In the genomic region with DNA sequence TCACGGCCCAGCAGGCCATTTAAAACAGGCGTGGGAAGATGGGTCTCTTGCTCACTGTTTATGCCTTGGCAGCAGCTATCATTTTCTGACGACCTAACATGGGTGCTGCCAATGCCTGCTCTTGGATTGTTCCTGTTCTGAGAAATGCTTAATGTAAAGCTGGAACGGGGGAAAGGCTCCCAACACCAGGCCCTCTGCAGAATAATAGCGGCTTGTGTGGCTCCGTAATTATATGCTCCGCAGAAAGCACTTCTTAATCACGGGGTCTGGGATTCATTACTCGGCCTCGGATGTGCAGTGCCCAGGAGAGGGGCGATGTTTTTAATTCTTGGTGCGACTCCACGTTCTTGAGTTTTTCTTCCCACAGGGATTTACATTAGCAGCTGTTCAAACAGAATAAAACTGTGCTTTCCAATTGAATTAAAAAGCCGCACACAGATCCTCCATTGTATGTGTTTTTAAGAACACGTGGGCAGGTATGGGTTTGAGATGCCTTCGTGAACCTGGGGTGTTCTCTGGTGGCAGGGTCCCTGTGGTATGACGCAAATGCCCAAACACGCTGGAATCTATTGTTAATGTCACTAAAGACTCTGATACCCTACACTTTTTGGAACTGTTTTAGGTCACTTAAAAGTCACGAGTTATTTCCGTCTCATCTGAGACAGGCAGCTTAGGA, we compare ENCODE assay signal across 10 mouse cellular contexts.
DNase-seq lines count a peak whose midpoint lies in the region; ATAC-seq and TF ChIP-seq lines count a peak whose summit lies in the region.
"Had no signal": no experiment of that assay in that cellular context is flagged by ENCODE, and none has a peak within 500 bp of the region (broad histone marks: within the 10 kb centered on the region; RNA-seq: fewer than 3 reads in every experiment).

No protein-coding gene starts in this region.

- H3K4me3 ChIP-seq in heart, embryonic 13.5 days = no peak overlapping the region
- no peak overlapping the region for H3K4me3 ChIP-seq in embryonic facial prominence, embryonic 10.5 days
- no peak overlapping the region for H3K4me3 ChIP-seq in forebrain, postnatal 0 days (ENCODE audit: low read depth, low read length)
- H3K4me3 ChIP-seq in midbrain, embryonic 11.5 days (ENCODE audit: low read depth, low read length) = no peak overlapping the region

- H3K4me2 ChIP-seq in heart, embryonic 13.5 days = no peak overlapping the region
- no peak overlapping the region for H3K4me2 ChIP-seq in forebrain, postnatal 0 days (ENCODE audit: low read depth)
- no peak overlapping the region for H3K4me2 ChIP-seq in midbrain, embryonic 11.5 days

- ATAC-seq in heart, embryonic 13.5 days (ENCODE audit: extremely low read depth, insufficient number of reproducible peaks, low FRiP score, low TSS enrichment) = no peak
- peak; percentile 45 for ATAC-seq in forebrain, postnatal 0 days
- peak; percentile 73 for ATAC-seq in midbrain, embryonic 11.5 days (ENCODE audit: low FRiP score)

- no peak for TF ChIP-seq CTCF in forebrain, postnatal 0 days (IDR thresholded peaks at IDR 0.05; ENCODE audit: low read depth)

- H3K36me3 ChIP-seq in heart, embryonic 13.5 days = peaks cover 40% of the 10 kb centered on the region
- H3K36me3 ChIP-seq in embryonic facial prominence, embryonic 10.5 days (replicated peaks) = peaks cover 55% of the 10 kb centered on the region
- H3K36me3 ChIP-seq in forebrain, postnatal 0 days (ENCODE audit: insufficient read depth) = peaks cover 4% of the 10 kb centered on the region; the same call in 1 of the 2 replicates
- H3K36me3 ChIP-seq in midbrain, embryonic 11.5 days (ENCODE audit: control insufficient read depth, insufficient read depth, low read length) = no peaks in the 10 kb centered on the region

- H3K9me3 ChIP-seq in heart, embryonic 13.5 days = no peaks in the 10 kb centered on the region
- H3K9me3 ChIP-seq in embryonic facial prominence, embryonic 10.5 days = no peaks in the 10 kb centered on the region
- no peaks in the 10 kb centered on the region for H3K9me3 ChIP-seq in forebrain, postnatal 0 days (ENCODE audit: low read length)
- H3K9me3 ChIP-seq in midbrain, embryonic 11.5 days (ENCODE audit: control insufficient read depth, low read length) = no peaks in the 10 kb centered on the region

- H3K9ac ChIP-seq in heart, embryonic 13.5 days = no peak overlapping the region
- H3K9ac ChIP-seq in forebrain, postnatal 0 days = peak overlapping the region; percentile 2; the same call in 1 of the 2 replicates
- no peak overlapping the region for H3K9ac ChIP-seq in midbrain, embryonic 11.5 days (ENCODE audit: low read length)
- H3K9ac ChIP-seq: liver, embryonic 14.5 days had no signal

- peaks cover 66% of the 10 kb centered on the region for H3K4me1 ChIP-seq in heart, embryonic 13.5 days
- H3K4me1 ChIP-seq in embryonic facial prominence, embryonic 10.5 days = peaks cover 77% of the 10 kb centered on the region
- H3K4me1 ChIP-seq in forebrain, postnatal 0 days (ENCODE audit: insufficient read depth) = peaks cover 11% of the 10 kb centered on the region; the same call in 1 of the 2 replicates
- no peaks in the 10 kb centered on the region; the same call in 1 of the 2 replicates for H3K4me1 ChIP-seq in midbrain, embryonic 11.5 days (ENCODE audit: control insufficient read depth, insufficient read depth, low read length)

- WGBS in heart, embryonic 13.5 days = 77% methylated on average over 20 of the region's 20 CpGs
- 35% methylated on average over 20 of the region's 20 CpGs for WGBS in embryonic facial prominence, embryonic 10.5 days
- WGBS in forebrain, postnatal 0 days = 15% methylated on average over 20 of the region's 20 CpGs
- WGBS in midbrain, embryonic 11.5 days = 68% methylated on average over 20 of the region's 20 CpGs

- peak overlapping the region; percentile 70; the same call in 1 of the 2 replicates for H3K27ac ChIP-seq in heart, embryonic 13.5 days (replicated peaks)
- peak overlapping the region; percentile 84 for H3K27ac ChIP-seq in embryonic facial prominence, embryonic 10.5 days (replicated peaks)
- peak overlapping the region; percentile 57 for H3K27ac ChIP-seq in forebrain, postnatal 0 days (ENCODE audit: low read depth, low read length)
- H3K27ac ChIP-seq in midbrain, embryonic 11.5 days (ENCODE audit: low read depth, low read length) = peak overlapping the region; percentile 71
- H3K27ac ChIP-seq: liver, embryonic 14.5 days had no signal

- no peak for DNase-seq in heart, postnatal 4 days
- DNase-seq in embryonic facial prominence, embryonic 10.5 days (ENCODE audit: low spot score) = peak; percentile 71
- DNase-seq in forebrain, postnatal 0 days = peak; percentile 52
- DNase-seq in midbrain, embryonic 11.5 days (ENCODE audit: low spot score, missing footprints) = no peak
- no peak for DNase-seq in thymus, postnatal 14 days
- no peak for DNase-seq in gastrocnemius, adult 8-10 months (ENCODE audit: low spot score in 2 of 2)
- DNase-seq in cerebellum, adult 8-10 months = no peak
- DNase-seq: cerebellum, adult 9-10 months had no signal

- H3K27me3 ChIP-seq in heart, embryonic 13.5 days (replicated peaks) = no peaks in the 10 kb centered on the region
- no peaks in the 10 kb centered on the region for H3K27me3 ChIP-seq in embryonic facial prominence, embryonic 10.5 days (replicated peaks; ENCODE audit: low read depth, poor library complexity, severe bottlenecking)
- H3K27me3 ChIP-seq in forebrain, postnatal 0 days (ENCODE audit: insufficient read depth, low read length) = no peaks in the 10 kb centered on the region
- no peaks in the 10 kb centered on the region for H3K27me3 ChIP-seq in midbrain, embryonic 11.5 days (ENCODE audit: control insufficient read depth, insufficient read depth, low read length)

Comparison
In these comparisons a context has a peak if more than half of its experiments do, and no peak if none do; other contexts are left out.
1. DNase-seq: peak in embryonic facial prominence, embryonic 10.5 days (single experiment) and forebrain, postnatal 0 days (single experiment); none in heart, postnatal 4 days (single experiment), midbrain, embryonic 11.5 days (single experiment), thymus, postnatal 14 days (single experiment), gastrocnemius, adult 8-10 months (0 of 2) and cerebellum, adult 8-10 months (single experiment).
2. Peak in every context shown above with its lines, with median percentiles within 50 percentile points of each other: H3K27ac ChIP-seq.